Mouse (Mus musculus) erythroblast, embryonic 14.5 days (primary cell): ENCODE results near the gene Tlr5.

ENCODE experiments used
- GATA1 ChIP-seq: IDR thresholded peaks from 2 replicates; pipeline ENCODE4 v1.6.1; 2012; ENCODE audit warnings: low read length, inconsistent platforms, mixed read lengths
- TAL1 ChIP-seq: IDR thresholded peaks from 3 replicates; pipeline ENCODE4 v1.6.1; 2012; ENCODE audit warnings: low read length, inconsistent platforms, mixed read lengths

- TF ChIP-seq GATA1 (no peak), TAL1 (no peak)
Observed at GRCm38 (mm10) chr1:182945561-182945960, 9.0 kb upstream of the Tlr5 start.
